Mouse (Mus musculus) embryonic facial prominence, embryonic 12.5 days (tissue): ENCODE results near the gene Cdk6. TPM values are rescaled to one million over a fixed set of nuclear protein-coding genes. Genes with fewer than 3 reads are reported as not detected.
"Not testable (repeated sequence)": the region's sequence is repeated elsewhere in the genome, so short reads cannot be mapped to it uniquely, and the experiment has no call there.

Experiments used
- ATAC-seq: fragments of 200-750 bp; cut with Nextera tagmentation; 2 replicates; pipeline ENCODE4 v1.8.0; 2017; ENCODE audit not compliant: insufficient number of reproducible peaks, insufficient read depth, low FRiP score, low TSS enrichment
- H3K27ac ChIP-seq: fragments of 300-500 bp; sonication (generic); 2 replicates; pipeline ENCODE4 v1.5.1; 2016; ENCODE audit warnings: mild to moderate bottlenecking
- H3K27me3 ChIP-seq: fragments of 300-500 bp; sonication (generic); 2 replicates; pipeline ENCODE4 v1.6.1; 2016; ENCODE audit warnings: mild to moderate bottlenecking, moderate library complexity
- H3K36me3 ChIP-seq: fragments of 300-500 bp; sonication (generic); 2 replicates; pipeline ENCODE4 v1.6.1; 2016; ENCODE audit warnings: mild to moderate bottlenecking
- H3K4me1 ChIP-seq: fragments of 300-500 bp; sonication (generic); 2 replicates; pipeline ENCODE4 v1.6.1; 2016
- H3K4me2 ChIP-seq: fragments of 300-500 bp; sonication (generic); replicated peaks from 2 replicates; pipeline ENCODE4 v1.6.1; 2016; ENCODE audit warnings: mild to moderate bottlenecking, moderate library complexity
- H3K4me3 ChIP-seq: fragments of 300-500 bp; sonication (generic); 2 replicates; pipeline ENCODE4 v1.5.1; 2016; ENCODE audit warnings: mild to moderate bottlenecking
- H3K9ac ChIP-seq: fragments of 300-500 bp; sonication (generic); 2 replicates; pipeline ENCODE4 v1.6.1; 2016; ENCODE audit warnings: mild to moderate bottlenecking, moderate library complexity
- H3K9me3 ChIP-seq: fragments of 300-500 bp; sonication (generic); 2 replicates; pipeline ENCODE4 v1.6.1; 2016; ENCODE audit warnings: mild to moderate bottlenecking, moderate library complexity
- WGBS: fragments of 180-500 bp; shearing (Covaris S2); methylation state at CpG from one replicate; pipeline ENCODE4 v1.1.7; 2016; 5-methylcytosine and 5-hydroxymethylcytosine counted together
- polyA plus RNA-seq: library from polyadenylated mRNA; unstranded; fragments of >200 nt; fragmentation: Nextera tagmentation; extraction: Ambion mirVana; gene quantifications from 2 replicates; pipeline ENCODE4 v1.2.1, GENCODE M21; 2016

The Cdk6 gene
- polyA plus RNA-seq, 1 experiment from 2014 or later = 31.0 TPM

DNA sequence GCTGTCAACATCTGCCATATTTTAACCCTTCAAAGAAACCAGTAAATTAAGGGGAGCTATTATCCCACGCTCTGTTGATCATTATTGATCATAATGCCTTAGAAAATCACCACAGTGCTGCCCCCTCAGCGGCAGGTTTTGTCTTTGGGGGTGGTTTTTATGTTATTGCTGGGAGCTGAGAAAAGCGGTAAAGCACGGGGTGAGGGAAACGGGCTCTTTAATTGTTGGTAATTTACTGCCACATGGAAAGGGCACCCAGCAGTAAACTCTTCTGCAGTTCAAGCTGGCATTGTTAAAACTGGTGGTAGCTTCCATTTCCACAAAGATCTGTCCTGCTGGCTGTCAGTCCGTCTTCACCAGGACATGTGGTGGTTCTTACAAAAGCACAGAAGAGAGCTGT, 64.2 kb downstream of the Cdk6 start:
- Histone ChIP-seq H3K36me3 (no peaks in the 10 kb centered on the region), H3K4me2 (no peak overlapping the region), H3K4me1 (peaks cover 8% of the 10 kb centered on the region; the same call in 1 of the 2 replicates), H3K9ac (no peak overlapping the region), H3K27ac (no peak overlapping the region), H3K4me3 (no peak overlapping the region), H3K27me3 (no peaks in the 10 kb centered on the region), H3K9me3 (no peaks in the 10 kb centered on the region)
- 49% methylated on average over 6 of the region's 6 CpGs for WGBS
- no peak for ATAC-seq

DNA sequence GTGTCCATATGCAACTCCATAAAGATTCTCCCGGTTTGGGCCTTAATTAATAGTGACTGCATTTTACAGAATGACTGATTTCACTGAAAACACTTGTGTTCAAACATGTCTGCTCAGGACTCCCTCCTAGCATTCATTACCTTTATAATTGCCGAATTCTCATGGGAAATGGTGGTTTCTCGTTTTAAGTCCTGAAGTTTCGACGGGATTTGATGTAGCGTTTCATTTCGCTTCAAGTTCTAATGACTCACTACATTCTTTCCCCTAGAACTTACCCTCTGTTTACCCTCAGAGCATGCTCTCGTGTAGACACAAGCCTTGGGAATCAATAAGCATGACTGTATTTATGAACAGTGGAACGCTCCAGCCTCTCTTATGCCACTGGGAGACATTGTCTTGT, 66.6 kb downstream of the Cdk6 start:
- Histone ChIP-seq H3K4me1 (peaks cover 8% of the 10 kb centered on the region; the same call in 1 of the 2 replicates), H3K4me2 (no peak overlapping the region), H3K36me3 (no peaks in the 10 kb centered on the region), H3K4me3 (no peak overlapping the region), H3K9me3 (no peaks in the 10 kb centered on the region), H3K9ac (no peak overlapping the region), H3K27me3 (no peaks in the 10 kb centered on the region), H3K27ac (no peak overlapping the region)
- 75% methylated on average over 9 of the region's 9 CpGs for WGBS
- no peak for ATAC-seq

DNA sequence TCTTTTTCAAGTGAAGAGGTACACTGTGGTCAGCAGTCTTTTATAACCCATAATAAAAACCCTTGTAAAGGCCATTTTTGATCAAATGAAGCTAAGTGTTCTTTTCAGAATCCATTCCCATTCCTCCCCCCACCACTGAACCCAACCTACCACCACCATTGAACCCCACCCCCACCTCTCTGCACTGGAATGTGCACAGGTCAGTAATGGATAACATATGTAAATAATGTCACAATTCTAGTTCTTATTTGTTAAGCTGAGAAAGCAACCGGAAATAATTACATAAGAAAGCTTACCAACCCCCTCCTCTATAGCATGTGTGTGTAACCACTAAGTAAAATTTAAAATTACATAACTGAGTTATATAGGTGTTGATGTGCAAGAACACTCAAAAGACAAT, 76.9 kb downstream of the Cdk6 start:
- H3K4me1 ChIP-seq, ATAC-seq, H3K36me3 ChIP-seq, H3K27ac ChIP-seq, H3K4me2 ChIP-seq, H3K4me3 ChIP-seq, H3K9me3 ChIP-seq, H3K27me3 ChIP-seq, H3K9ac ChIP-seq: not testable (repeated sequence)
- WGBS = 28% methylated on average over 1 of the region's 1 CpGs

DNA sequence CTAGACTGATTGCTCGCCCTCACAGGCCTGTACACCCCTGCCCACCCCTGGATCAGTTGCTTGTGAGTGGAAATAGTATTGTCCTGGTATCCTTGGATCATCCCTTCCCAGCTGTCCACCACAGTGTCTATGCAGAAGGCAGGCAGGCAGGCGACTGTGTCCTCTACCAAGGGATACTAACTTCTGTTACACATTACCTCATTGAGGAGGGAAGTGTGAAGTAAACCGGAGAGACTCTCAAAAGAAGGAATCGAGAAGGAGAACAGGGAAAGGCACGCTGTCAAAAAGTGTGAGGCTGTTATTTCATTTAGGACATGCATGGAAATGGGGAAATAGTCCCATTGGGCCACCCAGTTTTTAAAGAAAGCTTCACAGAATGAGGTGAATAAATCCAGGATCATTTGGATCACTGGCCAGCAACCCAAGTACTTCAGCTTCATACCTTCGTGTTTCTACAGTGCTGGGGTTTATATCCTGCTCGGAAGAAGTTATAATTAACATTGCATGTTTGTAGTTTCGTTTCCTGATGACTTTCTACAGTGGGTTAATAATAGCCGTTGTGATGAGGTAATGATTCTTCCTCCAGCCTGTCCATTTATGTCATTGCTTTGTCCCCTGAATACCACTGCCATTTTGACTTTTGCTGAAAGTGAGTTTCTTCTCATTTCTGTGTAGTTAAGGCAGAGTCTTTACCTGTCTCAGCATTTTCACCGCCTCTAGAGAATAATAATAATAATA, 79.0 kb downstream of the Cdk6 start:
- Histone ChIP-seq H3K4me2 (no peak overlapping the region), H3K27ac (no peak overlapping the region), H3K4me1 (no peaks in the 10 kb centered on the region), H3K36me3 (no peaks in the 10 kb centered on the region), H3K9ac (no peak overlapping the region), H3K27me3 (no peaks in the 10 kb centered on the region), H3K9me3 (no peaks in the 10 kb centered on the region), H3K4me3 (no peak overlapping the region)
- WGBS = 77% methylated on average over 10 of the region's 10 CpGs
- no peak for ATAC-seq

- ATAC-seq = no peak
- Histone ChIP-seq H3K4me1 (no peaks in the 10 kb centered on the region), H3K4me3 (no peak overlapping the region), H3K36me3 (no peaks in the 10 kb centered on the region), H3K9me3 (no peaks in the 10 kb centered on the region), H3K4me2 (no peak overlapping the region), H3K27ac (no peak overlapping the region), H3K27me3 (no peaks in the 10 kb centered on the region), H3K9ac (no peak overlapping the region)
- 81% methylated on average over 3 of the region's 3 CpGs for WGBS
Observed at GRCm38 (mm10) chr5:3420832-3421228, 79.5 kb downstream of the Cdk6 start.

DNA sequence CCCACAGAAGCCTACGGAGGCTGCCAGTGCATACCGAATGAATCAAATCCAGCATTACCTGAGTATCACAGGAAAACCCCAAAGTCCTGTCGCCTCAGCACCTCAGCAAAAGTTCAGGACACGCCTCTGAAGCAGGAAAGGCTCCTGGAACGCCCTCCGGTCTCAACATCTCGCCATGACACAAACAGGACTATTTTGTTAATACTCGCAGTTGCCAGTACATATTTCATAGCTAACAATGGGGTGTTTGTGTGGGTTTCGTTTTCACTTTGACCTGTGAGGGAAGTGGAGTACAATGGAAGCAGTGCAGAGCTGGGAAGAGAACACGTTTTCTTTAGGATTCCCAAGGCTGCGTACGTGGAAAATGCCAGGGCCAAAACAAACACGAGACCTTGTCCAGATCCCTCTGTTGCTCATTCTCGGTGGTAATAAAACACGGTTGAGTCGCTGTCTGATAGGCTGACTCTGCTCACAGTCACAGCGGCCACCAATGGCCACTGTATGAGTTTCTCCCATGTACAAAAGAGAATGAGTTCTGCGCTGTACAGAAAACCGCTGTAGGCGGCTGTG, 91.9 kb downstream of the Cdk6 start:
- H3K4me1 ChIP-seq, ATAC-seq, H3K27me3 ChIP-seq, H3K4me3 ChIP-seq, H3K4me2 ChIP-seq, H3K36me3 ChIP-seq, H3K9ac ChIP-seq, H3K9me3 ChIP-seq, H3K27ac ChIP-seq: not testable (repeated sequence)
- 62% methylated on average over 20 of the region's 20 CpGs for WGBS

- not testable (repeated sequence) for H3K27ac ChIP-seq, H3K4me3 ChIP-seq, H3K9me3 ChIP-seq, ATAC-seq, H3K27me3 ChIP-seq, H3K36me3 ChIP-seq, H3K4me1 ChIP-seq, H3K9ac ChIP-seq, H3K4me2 ChIP-seq
- 90% methylated on average over 5 of the region's 5 CpGs for WGBS
Observed at GRCm38 (mm10) chr5:3434105-3434504, 92.8 kb downstream of the Cdk6 start.

DNA sequence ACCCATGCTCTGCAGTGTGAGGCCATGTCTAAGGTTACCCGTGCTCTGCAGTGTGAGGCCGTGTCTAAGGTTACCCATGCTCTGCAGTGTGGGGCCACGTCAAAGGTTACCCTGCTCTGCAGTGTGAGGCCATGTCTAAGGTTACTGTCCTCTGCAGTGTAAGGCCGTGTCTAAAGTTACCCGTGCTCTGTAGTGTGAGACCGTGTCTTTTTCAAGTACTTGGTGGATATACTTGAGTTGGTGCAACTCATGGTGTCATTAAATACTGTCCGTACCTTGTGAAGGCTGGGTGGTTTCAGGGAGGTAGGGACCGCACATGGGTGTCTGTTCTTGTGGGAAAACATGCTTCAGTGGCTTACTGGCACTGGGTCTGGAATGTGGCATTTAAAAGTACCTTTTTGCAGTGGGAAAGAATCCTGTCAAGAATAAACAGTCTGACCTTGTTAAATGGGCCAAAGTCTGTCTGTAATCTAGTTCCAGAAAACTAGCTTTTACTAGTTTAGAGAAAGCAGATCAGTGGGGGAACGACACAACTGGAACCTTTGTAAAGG, 97.2 kb downstream of the Cdk6 start:
- not testable (repeated sequence) for H3K9me3 ChIP-seq, H3K27me3 ChIP-seq, H3K27ac ChIP-seq, ATAC-seq, H3K4me1 ChIP-seq, H3K4me3 ChIP-seq, H3K9ac ChIP-seq, H3K4me2 ChIP-seq, H3K36me3 ChIP-seq
- 87% methylated on average over 9 of the region's 9 CpGs for WGBS

GRCm38 (mm10) chr5:3439386-3439785, 98.1 kb downstream of the Cdk6 start:
- not testable (repeated sequence) for H3K36me3 ChIP-seq, ATAC-seq, H3K27ac ChIP-seq, H3K9ac ChIP-seq, H3K4me1 ChIP-seq, H3K4me2 ChIP-seq, H3K27me3 ChIP-seq, H3K9me3 ChIP-seq, H3K4me3 ChIP-seq
- WGBS = 84% methylated on average over 6 of the region's 6 CpGs

GRCm38 (mm10) chr5:3442524-3442923, 101.2 kb downstream of the Cdk6 start:
- not testable (repeated sequence) for H3K36me3 ChIP-seq, H3K27me3 ChIP-seq, H3K27ac ChIP-seq, H3K4me1 ChIP-seq, H3K9me3 ChIP-seq, H3K4me2 ChIP-seq, H3K9ac ChIP-seq, H3K4me3 ChIP-seq, ATAC-seq
- 79% methylated on average over 3 of the region's 3 CpGs for WGBS

- not testable (repeated sequence) for H3K4me2 ChIP-seq, H3K36me3 ChIP-seq, ATAC-seq, H3K9ac ChIP-seq, H3K27me3 ChIP-seq, H3K9me3 ChIP-seq, H3K4me3 ChIP-seq, H3K4me1 ChIP-seq, H3K27ac ChIP-seq
- 51% methylated on average over 9 of the region's 9 CpGs for WGBS
Observed at GRCm38 (mm10) chr5:3451233-3451632, 109.9 kb downstream of the Cdk6 start.

GRCm38 (mm10) chr5:3453946-3454345, 112.7 kb downstream of the Cdk6 start:
- H3K9me3 ChIP-seq, H3K27ac ChIP-seq: not testable (repeated sequence)

More at GRCm38 (mm10) chr5:3453946-3454345, 112.7 kb downstream of the Cdk6 start:
- H3K27me3 ChIP-seq, ATAC-seq, H3K4me3 ChIP-seq, H3K4me2 ChIP-seq, H3K36me3 ChIP-seq, H3K9ac ChIP-seq, H3K4me1 ChIP-seq: not testable (repeated sequence)
- 2% methylated on average over 6 of the region's 6 CpGs for WGBS
